8 mouse cellular contexts compared by ENCODE assay signal in genomic region chr9:98031898-98032572, GRCm38 (mm10). TPM values are rescaled to one million over a fixed set of nuclear protein-coding genes. Genes with fewer than 3 reads are reported as not detected.
A peak's percentile ranks its signal among the peaks of the same experiment; 100 is the strongest.
DNase-seq lines count a peak whose midpoint lies in the region; ATAC-seq and TF ChIP-seq lines count a peak whose summit lies in the region.

No protein-coding gene starts in this region.

- no peaks in the 10 kb centered on the region for H3K9me3 ChIP-seq in forebrain, postnatal 0 days (ENCODE audit: low read length)
- no peaks in the 10 kb centered on the region; the same call in 1 of the 2 replicates for H3K9me3 ChIP-seq in limb, embryonic 13.5 days

- peak overlapping the region; percentile 82 for H3K9ac ChIP-seq in forebrain, postnatal 0 days
- H3K9ac ChIP-seq in limb, embryonic 13.5 days = peak overlapping the region; percentile 73

- DNase-seq in kidney, postnatal 10 days = peak; percentile 18
- DNase-seq in kidney, adult 8-10 months = no peak
- DNase-seq in cerebellum, postnatal 10 days = peak; percentile 31 to 32
- DNase-seq in forebrain, postnatal 0 days = peak; percentile 43
- DNase-seq in right cerebral cortex, adult 2 months (ENCODE audit: low spot score in 2 of 2) = peak; percentile 46 to 55
- DNase-seq in spleen, adult 18-20 months = no peak

- H3K4me2 ChIP-seq in forebrain, postnatal 0 days (ENCODE audit: low read depth) = peak overlapping the region; percentile 79
- H3K4me2 ChIP-seq in limb, embryonic 13.5 days (replicated peaks) = peak overlapping the region; percentile 91

- peak; percentile 10; the same call in 1 of the 2 replicates for ATAC-seq in forebrain, postnatal 0 days
- ATAC-seq in limb, embryonic 13.5 days (ENCODE audit: low FRiP score, low read depth) = no peak
- ATAC-seq in erythroblast, adult 5-6 weeks (replicated peaks; ENCODE audit: low FRiP score, poor library complexity, severe bottlenecking) = no peak

- peaks cover 5% of the 10 kb centered on the region; the same call in 1 of the 2 replicates for H3K27me3 ChIP-seq in forebrain, postnatal 0 days (ENCODE audit: insufficient read depth, low read length)
- H3K27me3 ChIP-seq in limb, embryonic 13.5 days = peaks cover 41% of the 10 kb centered on the region

- peaks cover 4% of the 10 kb centered on the region; the same call in 1 of the 2 replicates for H3K4me1 ChIP-seq in forebrain, postnatal 0 days (ENCODE audit: insufficient read depth)
- H3K4me1 ChIP-seq in limb, embryonic 13.5 days = peaks cover 21% of the 10 kb centered on the region

- WGBS in forebrain, postnatal 0 days = 2% methylated on average over 31 of the region's 31 CpGs
- WGBS in limb, embryonic 13.5 days = under 1% methylated on average over 31 of the region's 31 CpGs

- H3K27ac ChIP-seq in forebrain, postnatal 0 days (ENCODE audit: low read depth, low read length) = peak overlapping the region; percentile 81
- H3K27ac ChIP-seq in limb, embryonic 13.5 days = no peak overlapping the region

- H3K4me3 ChIP-seq in forebrain, postnatal 0 days (ENCODE audit: low read depth, low read length) = peak overlapping the region; percentile 75
- H3K4me3 ChIP-seq in limb, embryonic 13.5 days = peak overlapping the region; percentile 71

- no peak for TF ChIP-seq CTCF in forebrain, postnatal 0 days (IDR thresholded peaks at IDR 0.05; ENCODE audit: low read depth)

- H3K36me3 ChIP-seq in forebrain, postnatal 0 days (ENCODE audit: insufficient read depth) = no peaks in the 10 kb centered on the region
- H3K36me3 ChIP-seq in limb, embryonic 13.5 days = no peaks in the 10 kb centered on the region

RNA-seq across cellular contexts. Expression of gene Clstn2, which starts 0.9 kb away (rescaled TPM):
- 55.9 and 58.7 TPM in 2 replicates for total RNA-seq in forebrain, postnatal 0 days (2014; rRNA removed)
- polyA plus RNA-seq in forebrain, postnatal 0 days (2015; fragmentation: Nextera tagmentation; extraction: Ambion mirVana) = 12.1 and 13.0 TPM in 2 replicates
- polyA plus RNA-seq in limb, embryonic 13.5 days (2015; fragmentation: Nextera tagmentation; extraction: Ambion mirVana) = 4.1 and 4.7 TPM in 2 replicates
- not detected in 2 replicates for total RNA-seq in erythroblast, adult 5-6 weeks (2015; ENCODE audit: low replicate concordance)
- not detected in 2 replicates for total RNA-seq in erythroblast, adult 5-6 weeks (2017; ENCODE audit: low replicate concordance)

Comparison
In these comparisons a context has a peak if more than half of its experiments do, and no peak if none do; other contexts are left out.
1. DNase-seq: peak in kidney, postnatal 10 days (single experiment), cerebellum, postnatal 10 days (2 of 2), forebrain, postnatal 0 days (single experiment) and right cerebral cortex, adult 2 months (2 of 2); none in kidney, adult 8-10 months (0 of 2) and spleen, adult 18-20 months (0 of 2).
2. RNA of gene Clstn2, which starts 0.9 kb away (total RNA-seq): 55.9 to 58.7 TPM in forebrain, postnatal 0 days; not detected in erythroblast, adult 5-6 weeks; every median in the first group is over 10 times any median in the second.